Mouse (Mus musculus): Measurements from ENCODE around the gene Mmp9. TPM values are rescaled to one million over a fixed set of nuclear protein-coding genes. Genes with fewer than 3 reads are reported as not detected.

Gene Mmp9
- polyA plus RNA-seq, 1 experiment, result 3.7 TPM

GRCm38 (mm10) chr2:164916820-164917219 lies 23.8 kb upstream of the Mmp9 start:
- 91% methylated on average over 5 of the region's 5 CpGs for WGBS
- Histone ChIP-seq H3K27me3 (ENCODE audit: control insufficient read depth, insufficient read depth, low read length) (no peaks in the 10 kb centered on the region), H3K4me1 (ENCODE audit: control insufficient read depth, insufficient read depth, low read length) (peaks cover 5% of the 10 kb centered on the region; the same call in 1 of the 2 replicates), H3K4me3 (replicated peaks; ENCODE audit: insufficient read depth, low read depth, low read length) (no peak overlapping the region), H3K27ac (ENCODE audit: insufficient read depth, low read length) (no peak overlapping the region)
- DNase-seq, result no peak
- TF ChIP-seq POLR2A (IDR thresholded peaks at IDR 0.05; ENCODE audit: borderline replicate concordance, insufficient read depth, low read length) (no peak), CTCF (IDR thresholded peaks at IDR 0.05; ENCODE audit: borderline replicate concordance, insufficient read depth, low read depth, low read length) (no peak)

GRCm38 (mm10) chr2:164917371-164917770 lies 23.2 kb upstream of the Mmp9 start:
- Histone ChIP-seq H3K4me1 (ENCODE audit: control insufficient read depth, insufficient read depth, low read length) (peaks cover 2% of the 10 kb centered on the region; the same call in 1 of the 2 replicates), H3K4me3 (replicated peaks; ENCODE audit: insufficient read depth, low read depth, low read length) (no peak overlapping the region), H3K27me3 (ENCODE audit: control insufficient read depth, insufficient read depth, low read length) (no peaks in the 10 kb centered on the region), H3K27ac (ENCODE audit: insufficient read depth, low read length) (no peak overlapping the region)
- TF ChIP-seq POLR2A (IDR thresholded peaks at IDR 0.05; ENCODE audit: borderline replicate concordance, insufficient read depth, low read length) (no peak), CTCF (IDR thresholded peaks at IDR 0.05; ENCODE audit: borderline replicate concordance, insufficient read depth, low read depth, low read length) (no peak)
- DNase-seq, result no peak
- 67% methylated on average over 10 of the region's 10 CpGs for WGBS

- no peak for DNase-seq
- WGBS, result 63% methylated on average over 5 of the region's 5 CpGs
These were observed 22.3 kb upstream of the Mmp9 start for GRCm38 (mm10) chr2:164918325-164918724.

GRCm38 (mm10) chr2:164921984-164922383 lies 18.6 kb upstream of the Mmp9 start:
- 62% methylated on average over 7 of the region's 7 CpGs for WGBS
- Histone ChIP-seq H3K27ac (ENCODE audit: insufficient read depth, low read length) (no peak overlapping the region), H3K27me3 (ENCODE audit: control insufficient read depth, insufficient read depth, low read length) (no peaks in the 10 kb centered on the region), H3K4me1 (ENCODE audit: control insufficient read depth, insufficient read depth, low read length) (peaks cover 4% of the 10 kb centered on the region; the same call in 1 of the 2 replicates), H3K4me3 (replicated peaks; ENCODE audit: insufficient read depth, low read depth, low read length) (no peak overlapping the region)
- TF ChIP-seq POLR2A (IDR thresholded peaks at IDR 0.05; ENCODE audit: borderline replicate concordance, insufficient read depth, low read length), result no peak
- no peak for TF ChIP-seq CTCF (IDR thresholded peaks at IDR 0.05; ENCODE audit: borderline replicate concordance, insufficient read depth, low read depth, low read length)
- no peak for DNase-seq

More at GRCm38 (mm10) chr2:164918325-164918724, 22.3 kb upstream of the Mmp9 start:
- Histone ChIP-seq H3K27me3 (ENCODE audit: control insufficient read depth, insufficient read depth, low read length) (no peaks in the 10 kb centered on the region), H3K4me1 (ENCODE audit: control insufficient read depth, insufficient read depth, low read length) (peaks cover 3% of the 10 kb centered on the region; the same call in 1 of the 2 replicates), H3K4me3 (replicated peaks; ENCODE audit: insufficient read depth, low read depth, low read length) (no peak overlapping the region), H3K27ac (ENCODE audit: insufficient read depth, low read length) (no peak overlapping the region)
- TF ChIP-seq POLR2A (IDR thresholded peaks at IDR 0.05; ENCODE audit: borderline replicate concordance, insufficient read depth, low read length) (no peak), CTCF (IDR thresholded peaks at IDR 0.05; ENCODE audit: borderline replicate concordance, insufficient read depth, low read depth, low read length) (peak; percentile 51; the same call in 1 of the 2 replicates)

- H3K4me3 ChIP-seq (replicated peaks; ENCODE audit: insufficient read depth, low read depth, low read length), result no peak overlapping the region
- no peaks in the 10 kb centered on the region for H3K27me3 ChIP-seq (ENCODE audit: control insufficient read depth, insufficient read depth, low read length)
- no peak for DNase-seq
- TF ChIP-seq POLR2A (IDR thresholded peaks at IDR 0.05; ENCODE audit: borderline replicate concordance, insufficient read depth, low read length), result no peak
- TF ChIP-seq CTCF (IDR thresholded peaks at IDR 0.05; ENCODE audit: borderline replicate concordance, insufficient read depth, low read depth, low read length), result no peak
- 60% methylated on average over 4 of the region's 4 CpGs for WGBS
- H3K27ac ChIP-seq (ENCODE audit: insufficient read depth, low read length), result no peak overlapping the region
- peaks cover 4% of the 10 kb centered on the region; the same call in 1 of the 2 replicates for H3K4me1 ChIP-seq (ENCODE audit: control insufficient read depth, insufficient read depth, low read length)
These were observed 17.3 kb upstream of the Mmp9 start for GRCm38 (mm10) chr2:164923291-164923690.

- peak; percentile 91 to 96 for DNase-seq
- peaks cover 4% of the 10 kb centered on the region; the same call in 1 of the 2 replicates for H3K4me1 ChIP-seq (ENCODE audit: control insufficient read depth, insufficient read depth, low read length)
- H3K4me3 ChIP-seq (replicated peaks; ENCODE audit: insufficient read depth, low read depth, low read length), result no peak overlapping the region
- TF ChIP-seq CTCF (IDR thresholded peaks at IDR 0.05; ENCODE audit: borderline replicate concordance, insufficient read depth, low read depth, low read length), result peak; percentile 96
- no peak for TF ChIP-seq POLR2A (IDR thresholded peaks at IDR 0.05; ENCODE audit: borderline replicate concordance, insufficient read depth, low read length)
- H3K27me3 ChIP-seq (ENCODE audit: control insufficient read depth, insufficient read depth, low read length), result no peaks in the 10 kb centered on the region
- 39% methylated on average over 11 of the region's 11 CpGs for WGBS
- no peak overlapping the region for H3K27ac ChIP-seq (ENCODE audit: insufficient read depth, low read length)
These were observed 16.3 kb upstream of the Mmp9 start for GRCm38 (mm10) chr2:164924100-164924857.

- no peak overlapping the region for H3K27ac ChIP-seq (ENCODE audit: insufficient read depth, low read length)
- TF ChIP-seq CTCF (IDR thresholded peaks at IDR 0.05; ENCODE audit: borderline replicate concordance, insufficient read depth, low read depth, low read length) (no peak), POLR2A (IDR thresholded peaks at IDR 0.05; ENCODE audit: borderline replicate concordance, insufficient read depth, low read length) (no peak)
- WGBS, result 65% methylated on average over 11 of the region's 11 CpGs
These were observed 9.6 kb upstream of the Mmp9 start for GRCm38 (mm10) chr2:164930706-164931581.

More at GRCm38 (mm10) chr2:164930706-164931581, 9.6 kb upstream of the Mmp9 start:
- Histone ChIP-seq H3K4me1 (ENCODE audit: control insufficient read depth, insufficient read depth, low read length) (no peaks in the 10 kb centered on the region), H3K27me3 (ENCODE audit: control insufficient read depth, insufficient read depth, low read length) (no peaks in the 10 kb centered on the region), H3K4me3 (replicated peaks; ENCODE audit: insufficient read depth, low read depth, low read length) (no peak overlapping the region)
- DNase-seq, result no peak

Data from cerebellum, adult 2 months (tissue).